Mouse (Mus musculus) brown adipose tissue, adult 24 weeks (tissue): ENCODE results near the gene Aurkb. TPM values are rescaled to one million over a fixed set of nuclear protein-coding genes. Genes with fewer than 3 reads are reported as not detected.

Experiments used
- H3K27ac ChIP-seq: fragments of 200-500 bp; replicated peaks from 2 replicates; pipeline ENCODE4 v1.5.1; 2012; ENCODE audit warnings: low read depth, mild to moderate bottlenecking, low read length
- H3K4me1 ChIP-seq: fragments of 200-500 bp; 2 replicates; pipeline ENCODE4 v1.6.1; 2012; ENCODE audit warnings: low read length, mixed read lengths; ENCODE audit not compliant: control insufficient read depth, insufficient read depth, insufficient read length
- H3K4me3 ChIP-seq: fragments of 200-500 bp; 2 replicates; pipeline ENCODE4 v1.5.1; 2012; ENCODE audit warnings: low read depth, mild to moderate bottlenecking, low read length, moderate library complexity; ENCODE audit not compliant: insufficient read depth
- polyA plus RNA-seq: library from polyadenylated mRNA; stranded (reverse); fragments of >200 nt; gene quantifications from 2 replicates; pipeline ENCODE4 v1.2.4, GENCODE M21; 2012; ENCODE audit not compliant: missing spikeins, insufficient read depth, insufficient read length

Aurkb gene
- polyA plus RNA-seq, 1 experiment = not detected

- H3K27ac ChIP-seq = no peak overlapping the region
- peaks cover 18% of the 10 kb centered on the region for H3K4me1 ChIP-seq
These were observed 20.0 kb downstream of the Aurkb start for GRCm38 (mm10) chr11:69065394-69065925.

GRCm38 (mm10) chr11:69066163-69066861, 20.9 kb downstream of the Aurkb start:
- Histone ChIP-seq H3K27ac (no peak overlapping the region), H3K4me1 (peaks cover 10% of the 10 kb centered on the region), H3K4me3 (peak overlapping the region; percentile 38)

More at GRCm38 (mm10) chr11:69065394-69065925, 20.0 kb downstream of the Aurkb start:
- no peak overlapping the region for H3K4me3 ChIP-seq

GRCm38 (mm10) chr11:69066956-69067355, 21.5 kb downstream of the Aurkb start:
- Histone ChIP-seq H3K27ac (peak overlapping the region; percentile 32; the same call in 1 of the 2 replicates), H3K4me3 (peak overlapping the region; percentile 38; the same call in 1 of the 2 replicates), H3K4me1 (peaks cover 9% of the 10 kb centered on the region; the same call in 1 of the 2 replicates)

- Histone ChIP-seq H3K4me1 (peaks cover 9% of the 10 kb centered on the region; the same call in 1 of the 2 replicates), H3K4me3 (no peak overlapping the region), H3K27ac (no peak overlapping the region)
These were observed 22.2 kb downstream of the Aurkb start for GRCm38 (mm10) chr11:69067601-69068000.

GRCm38 (mm10) chr11:69070093-69070492, 24.6 kb downstream of the Aurkb start:
- Histone ChIP-seq H3K4me1 (peaks cover 5% of the 10 kb centered on the region; the same call in 1 of the 2 replicates), H3K27ac (peak overlapping the region; percentile 79), H3K4me3 (peak overlapping the region; percentile 81)

- Histone ChIP-seq H3K27ac (peak within 1 kb of the TSS; percentile 79), H3K4me3 (peak within 1 kb of the TSS; percentile 81), H3K4me1 (peaks cover 5% of the 10 kb centered on the region; the same call in 1 of the 2 replicates)
These were observed 25.3 kb downstream of the Aurkb start, which contains the start of gene Tmem107 for GRCm38 (mm10) chr11:69070590-69071222. TSS of gene Tmem107 (plus strand) at chr11:69070806.

- no peak overlapping the region; the same call in 1 of the 2 replicates for H3K27ac ChIP-seq
- peak overlapping the region; percentile 81 for H3K4me3 ChIP-seq
- H3K4me1 ChIP-seq = peaks cover 2% of the 10 kb centered on the region; the same call in 1 of the 2 replicates
These were observed 25.8 kb downstream of the Aurkb start for GRCm38 (mm10) chr11:69071262-69071661.

- no peaks in the 10 kb centered on the region for H3K4me1 ChIP-seq
- H3K27ac ChIP-seq = no peak overlapping the region
- no peak overlapping the region; the same call in 1 of the 2 replicates for H3K4me3 ChIP-seq
These were observed 26.8 kb downstream of the Aurkb start for GRCm38 (mm10) chr11:69072234-69072633.

- Histone ChIP-seq H3K4me1 (no peaks in the 10 kb centered on the region), H3K27ac (no peak overlapping the region), H3K4me3 (peak overlapping the region; percentile 11)
These were observed 27.2 kb downstream of the Aurkb start for GRCm38 (mm10) chr11:69072666-69073064.

GRCm38 (mm10) chr11:69073065-69073888, 27.8 kb downstream of the Aurkb start:
- Histone ChIP-seq H3K27ac (peak overlapping the region; percentile 95), H3K4me3 (peak overlapping the region; percentile 31), H3K4me1 (no peaks in the 10 kb centered on the region)

GRCm38 (mm10) chr11:69073951-69074775, 28.7 kb downstream of the Aurkb start:
- no peak overlapping the region for H3K4me3 ChIP-seq
- peak overlapping the region; percentile 17; the same call in 1 of the 2 replicates for H3K27ac ChIP-seq
- no peaks in the 10 kb centered on the region for H3K4me1 ChIP-seq

- Histone ChIP-seq H3K4me3 (no peak overlapping the region), H3K4me1 (no peaks in the 10 kb centered on the region), H3K27ac (no peak overlapping the region)
These were observed 29.3 kb downstream of the Aurkb start for GRCm38 (mm10) chr11:69074776-69075069.

GRCm38 (mm10) chr11:69075764-69076479, 30.5 kb downstream of the Aurkb start:
- no peak overlapping the region for H3K4me3 ChIP-seq

GRCm38 (mm10) chr11:69076572-69076971, 31.1 kb downstream of the Aurkb start:
- H3K4me1 ChIP-seq = no peaks in the 10 kb centered on the region
- H3K27ac ChIP-seq = no peak overlapping the region
- H3K4me3 ChIP-seq = no peak overlapping the region

More at GRCm38 (mm10) chr11:69075764-69076479, 30.5 kb downstream of the Aurkb start:
- no peak overlapping the region for H3K27ac ChIP-seq
- H3K4me1 ChIP-seq = no peaks in the 10 kb centered on the region
